In genomic region chr11:113619420-113620080, GRCm38 (mm10) we compare ENCODE assay signal across 8 mouse cellular contexts. TPM values are rescaled to one million over a fixed set of nuclear protein-coding genes. Genes with fewer than 3 reads are reported as not detected.
DNase-seq lines count a peak whose midpoint lies in the region; ATAC-seq and TF ChIP-seq lines count a peak whose summit lies in the region.

No protein-coding gene starts in this region.

- H3K27ac ChIP-seq in lung, embryonic 15.5 days, result no peak overlapping the region
- H3K27ac ChIP-seq in embryonic fibroblast, embryonic 13.5 days (ENCODE audit: insufficient read depth, low read length), result no peak overlapping the region
- no peak overlapping the region for H3K27ac ChIP-seq in intestine, embryonic 16.5 days (ENCODE audit: low read length)
- no peak overlapping the region for H3K27ac ChIP-seq in neural tube, embryonic 14.5 days (ENCODE audit: low read depth, low read length)

- no peaks in the 10 kb centered on the region for H3K9me3 ChIP-seq in lung, embryonic 15.5 days
- no peaks in the 10 kb centered on the region for H3K9me3 ChIP-seq in intestine, embryonic 16.5 days (ENCODE audit: control insufficient read depth, low read length)
- no peaks in the 10 kb centered on the region for H3K9me3 ChIP-seq in neural tube, embryonic 14.5 days (ENCODE audit: control insufficient read depth, low read length)

- TF ChIP-seq CTCF in embryonic fibroblast, embryonic 13.5 days (IDR thresholded peaks at IDR 0.05; ENCODE audit: borderline replicate concordance, insufficient read depth, low read length), result no peak

- TF ChIP-seq POLR2A in embryonic fibroblast, embryonic 13.5 days (IDR thresholded peaks at IDR 0.05; ENCODE audit: low read depth, low read length), result no peak

- 3% methylated on average over 31 of the region's 31 CpGs for WGBS in lung, embryonic 15.5 days
- 4% methylated on average over 31 of the region's 31 CpGs for WGBS in intestine, embryonic 16.5 days
- WGBS in neural tube, embryonic 14.5 days, result 1% methylated on average over 29 of the region's 31 CpGs

- peaks cover 24% of the 10 kb centered on the region for H3K4me1 ChIP-seq in lung, embryonic 15.5 days
- H3K4me1 ChIP-seq in embryonic fibroblast, embryonic 13.5 days (ENCODE audit: control insufficient read depth, insufficient read depth, low read length), result no peaks in the 10 kb centered on the region; the same call in 1 of the 2 replicates
- H3K4me1 ChIP-seq in intestine, embryonic 16.5 days (ENCODE audit: control insufficient read depth, insufficient read depth, low read length), result peaks cover 16% of the 10 kb centered on the region
- peaks cover 12% of the 10 kb centered on the region for H3K4me1 ChIP-seq in neural tube, embryonic 14.5 days (ENCODE audit: control insufficient read depth, insufficient read depth, low read length)

- peak overlapping the region; percentile 21 for H3K9ac ChIP-seq in lung, embryonic 15.5 days
- H3K9ac ChIP-seq in intestine, embryonic 16.5 days (ENCODE audit: low read depth, low read length), result peak overlapping the region; percentile 58
- H3K9ac ChIP-seq in neural tube, embryonic 14.5 days (replicated peaks; ENCODE audit: low read depth, low read length), result peak overlapping the region; percentile 59

- ATAC-seq in lung, embryonic 15.5 days (ENCODE audit: borderline replicate concordance, extremely low read depth, low FRiP score, low TSS enrichment), result no peak
- ATAC-seq in intestine, embryonic 16.5 days, result no peak
- peak; percentile 22 for ATAC-seq in neural tube, embryonic 14.5 days (ENCODE audit: low read depth)

- H3K27me3 ChIP-seq in lung, embryonic 15.5 days, result peaks cover 42% of the 10 kb centered on the region
- peaks cover 34% of the 10 kb centered on the region for H3K27me3 ChIP-seq in intestine, embryonic 16.5 days (replicated peaks; ENCODE audit: control insufficient read depth, insufficient read depth, low read length)
- 0 out of 2 replicates have a peak, but pooled peaks cover 3% of the 10 kb centered on the region for H3K27me3 ChIP-seq in neural tube, embryonic 14.5 days (ENCODE audit: control insufficient read depth, insufficient read depth, low read length)

- no peak for DNase-seq in lung, postnatal 25 days (ENCODE audit: low spot score)
- DNase-seq in right cerebral cortex, adult 18-20 months, result no peak
- DNase-seq in frontal cortex, adult 2 months (ENCODE audit: extremely low spot score in 1 of 2, low spot score in 1 of 2), result no peak
- no peak for DNase-seq in layer of hippocampus, adult 9-10 months (ENCODE audit: low spot score)

- H3K4me2 ChIP-seq in lung, embryonic 15.5 days, result peak overlapping the region; percentile 81
- peak overlapping the region; percentile 90 for H3K4me2 ChIP-seq in intestine, embryonic 16.5 days (ENCODE audit: low read depth, low read length)
- H3K4me2 ChIP-seq in neural tube, embryonic 14.5 days (ENCODE audit: low read depth, low read length), result peak overlapping the region; percentile 97

- peak overlapping the region; percentile 41 for H3K4me3 ChIP-seq in lung, embryonic 15.5 days
- H3K4me3 ChIP-seq in embryonic fibroblast, embryonic 13.5 days (ENCODE audit: insufficient read depth, low read length), result peak overlapping the region; percentile 27
- H3K4me3 ChIP-seq in intestine, embryonic 16.5 days (ENCODE audit: low read length), result peak overlapping the region; percentile 51
- peak overlapping the region; percentile 46 for H3K4me3 ChIP-seq in neural tube, embryonic 14.5 days (ENCODE audit: low read depth, low read length)

- H3K36me3 ChIP-seq in lung, embryonic 15.5 days, result no peaks in the 10 kb centered on the region
- no peaks in the 10 kb centered on the region for H3K36me3 ChIP-seq in intestine, embryonic 16.5 days (ENCODE audit: control insufficient read depth, insufficient read depth, low read length)
- no peaks in the 10 kb centered on the region for H3K36me3 ChIP-seq in neural tube, embryonic 14.5 days (ENCODE audit: control insufficient read depth, insufficient read depth, low read length)

RNA-seq across cellular contexts. Expression of gene Sstr2, which starts 0.4 kb away (rescaled TPM):
- polyA plus RNA-seq in lung, embryonic 15.5 days (2015; fragmentation: Nextera tagmentation; extraction: Ambion mirVana), result 2.5 and 3.1 TPM in 2 replicates
- 0.23 and 0.86 TPM in 2 replicates for polyA plus RNA-seq in embryonic fibroblast, embryonic 13.5 days (2011; ENCODE audit: insufficient read length, low read depth, missing spikeins)
- polyA plus RNA-seq in intestine, embryonic 16.5 days (2015; fragmentation: Nextera tagmentation; extraction: Ambion mirVana), result 0.62 and 1.3 TPM in 2 replicates
- 9.9 and 14.2 TPM in 2 replicates for polyA plus RNA-seq in neural tube, embryonic 14.5 days (2014; fragmentation: Nextera tagmentation; extraction: Ambion mirVana)
- polyA plus RNA-seq in frontal cortex, adult 2 months (2012; rRNA removed), result 15.3 and 18.3 TPM in 2 replicates

RNA-seq across cellular contexts. Expression of gene Cog1, which starts 29.4 kb away (rescaled TPM):
- polyA plus RNA-seq in lung, embryonic 15.5 days (2015; fragmentation: Nextera tagmentation; extraction: Ambion mirVana), result 26.5 and 27.7 TPM in 2 replicates
- polyA plus RNA-seq in embryonic fibroblast, embryonic 13.5 days (2011; ENCODE audit: insufficient read length, low read depth, missing spikeins), result 38.1 and 41.1 TPM in 2 replicates
- 24.9 and 25.0 TPM in 2 replicates for polyA plus RNA-seq in intestine, embryonic 16.5 days (2015; fragmentation: Nextera tagmentation; extraction: Ambion mirVana)
- polyA plus RNA-seq in neural tube, embryonic 14.5 days (2014; fragmentation: Nextera tagmentation; extraction: Ambion mirVana), result 35.0 and 36.3 TPM in 2 replicates
- polyA plus RNA-seq in frontal cortex, adult 2 months (2012; rRNA removed), result 59.1 and 61.1 TPM in 2 replicates

RNA-seq across cellular contexts. Expression of gene Slc39a11, which starts 30.3 kb away (rescaled TPM):
- 23.7 and 24.5 TPM in 2 replicates for polyA plus RNA-seq in lung, embryonic 15.5 days (2015; fragmentation: Nextera tagmentation; extraction: Ambion mirVana)
- polyA plus RNA-seq in embryonic fibroblast, embryonic 13.5 days (2011; ENCODE audit: insufficient read length, low read depth, missing spikeins), result 21.1 and 21.4 TPM in 2 replicates
- polyA plus RNA-seq in intestine, embryonic 16.5 days (2015; fragmentation: Nextera tagmentation; extraction: Ambion mirVana), result 52.8 and 56.5 TPM in 2 replicates
- polyA plus RNA-seq in neural tube, embryonic 14.5 days (2014; fragmentation: Nextera tagmentation; extraction: Ambion mirVana), result 23.5 and 24.4 TPM in 2 replicates
- polyA plus RNA-seq in frontal cortex, adult 2 months (2012; rRNA removed), result 11.2 and 12.3 TPM in 2 replicates
